Mouse (Mus musculus): ENCODE data around the gene Ptpa. TPM values are rescaled to one million over a fixed set of nuclear protein-coding genes. Genes with fewer than 3 reads are reported as not detected.
A peak's percentile ranks its signal among the peaks of the same experiment; 100 is the strongest.
"Not testable (repeated sequence)": the region's sequence is repeated elsewhere in the genome, so short reads cannot be mapped to it uniquely, and the experiment has no call there.

Gene Ptpa
- polyA plus RNA-seq, 1 experiment from 2014 or later = 140 TPM

GRCm38 (mm10) chr2:30407778-30408177 is 8.1 kb upstream of the Ptpa start:
- H3K4me3 ChIP-seq = no peak overlapping the region
- no peaks in the 10 kb centered on the region for H3K27me3 ChIP-seq (ENCODE audit: insufficient read depth, poor library complexity, severe bottlenecking)
- H3K9me3 ChIP-seq = no peaks in the 10 kb centered on the region
- no peak overlapping the region for H3K27ac ChIP-seq
- no peak for DNase-seq (ENCODE audit: low spot score)
- peaks cover 7% of the 10 kb centered on the region; the same call in 1 of the 2 replicates for H3K4me1 ChIP-seq
- H3K36me3 ChIP-seq = peaks cover 92% of the 10 kb centered on the region
- 83% methylated on average over 10 of the region's 10 CpGs for WGBS

- H3K27ac ChIP-seq = no peak overlapping the region
- no peaks in the 10 kb centered on the region for H3K27me3 ChIP-seq (ENCODE audit: insufficient read depth, poor library complexity, severe bottlenecking)
- peaks cover 91% of the 10 kb centered on the region for H3K36me3 ChIP-seq
- no peak overlapping the region for H3K4me3 ChIP-seq
- H3K9me3 ChIP-seq = no peaks in the 10 kb centered on the region
- H3K4me1 ChIP-seq = peaks cover 12% of the 10 kb centered on the region
- no peak for DNase-seq (ENCODE audit: low spot score)
- 80% methylated on average over 8 of the region's 8 CpGs for WGBS
These were observed 7.3 kb upstream of the Ptpa start for GRCm38 (mm10) chr2:30408452-30409100.

GRCm38 (mm10) chr2:30409454-30410176 is 6.2 kb upstream of the Ptpa start:
- DNase-seq (ENCODE audit: low spot score) = no peak
- H3K27ac ChIP-seq = peak overlapping the region; percentile 50; the same call in 1 of the 2 replicates
- 81% methylated on average over 5 of the region's 5 CpGs for WGBS
- H3K4me3 ChIP-seq = no peak overlapping the region
- no peaks in the 10 kb centered on the region for H3K27me3 ChIP-seq (ENCODE audit: insufficient read depth, poor library complexity, severe bottlenecking)
- H3K36me3 ChIP-seq = peaks cover 84% of the 10 kb centered on the region
- no peaks in the 10 kb centered on the region for H3K9me3 ChIP-seq
- peaks cover 19% of the 10 kb centered on the region for H3K4me1 ChIP-seq

DNA sequence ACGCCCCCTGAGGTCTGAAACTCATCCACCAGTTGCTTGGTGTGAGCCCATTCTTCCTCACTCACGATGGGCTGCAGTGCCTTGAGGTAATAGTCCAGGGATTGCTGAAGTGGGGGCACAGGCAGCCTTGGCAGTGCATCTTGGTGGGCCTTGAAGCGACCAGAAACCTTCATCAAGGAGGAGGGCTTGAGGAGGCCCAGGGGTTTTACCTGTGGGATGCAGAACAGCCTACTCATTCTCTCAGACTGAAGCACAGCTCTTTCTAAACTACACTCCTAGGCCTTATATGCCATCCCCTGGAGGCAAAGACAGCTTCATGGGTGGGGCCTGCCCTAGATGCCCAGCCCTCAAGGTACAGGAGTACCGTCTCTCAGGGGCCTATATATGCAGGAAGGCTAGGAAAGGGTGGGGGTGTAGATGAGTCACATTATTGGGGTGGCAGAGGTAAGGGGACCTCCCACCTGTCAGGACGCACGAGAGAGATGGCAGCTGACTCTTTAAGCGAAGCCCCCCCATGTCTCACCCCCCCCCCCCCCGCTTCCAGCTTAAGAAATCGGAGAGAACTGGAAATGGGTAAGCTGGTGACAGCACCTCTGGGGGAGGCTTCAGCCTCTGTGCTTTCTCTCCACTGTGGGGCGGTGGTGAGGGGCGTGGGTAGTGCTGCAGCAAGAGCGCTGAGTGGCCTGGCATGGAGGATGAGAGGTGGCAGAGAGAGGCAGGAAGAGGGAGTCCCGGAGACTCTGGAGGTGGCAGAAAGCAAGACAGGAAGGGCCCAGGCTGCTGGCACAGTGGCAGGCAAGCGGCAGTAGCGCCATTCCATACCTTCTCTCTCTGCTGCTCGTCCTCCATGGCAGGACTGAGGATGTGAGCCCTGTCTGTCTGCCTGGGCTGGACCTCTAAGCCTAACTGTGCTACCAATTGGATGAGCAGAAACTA is 2.5 kb upstream of the Ptpa start:
- peaks cover 47% of the 10 kb centered on the region for H3K36me3 ChIP-seq
- peaks cover 37% of the 10 kb centered on the region for H3K4me1 ChIP-seq
- H3K27me3 ChIP-seq (ENCODE audit: insufficient read depth, poor library complexity, severe bottlenecking) = no peaks in the 10 kb centered on the region
- no peaks in the 10 kb centered on the region for H3K9me3 ChIP-seq
- no peak overlapping the region for H3K4me3 ChIP-seq
- WGBS = 77% methylated on average over 16 of the region's 16 CpGs
- no peak for DNase-seq (ENCODE audit: low spot score)
- H3K27ac ChIP-seq = no peak overlapping the region

GRCm38 (mm10) chr2:30414101-30414500 is 1.7 kb upstream of the Ptpa start:
- no peaks in the 10 kb centered on the region for H3K9me3 ChIP-seq
- H3K36me3 ChIP-seq = peaks cover 39% of the 10 kb centered on the region
- H3K4me3 ChIP-seq = peak overlapping the region; percentile 94; the same call in 1 of the 2 replicates
- H3K27me3 ChIP-seq (ENCODE audit: insufficient read depth, poor library complexity, severe bottlenecking) = no peaks in the 10 kb centered on the region
- WGBS = 96% methylated on average over 4 of the region's 4 CpGs
- no peak overlapping the region for H3K27ac ChIP-seq
- DNase-seq (ENCODE audit: low spot score) = no peak
- peaks cover 45% of the 10 kb centered on the region for H3K4me1 ChIP-seq

- Histone ChIP-seq H3K9me3 (no peaks in the 10 kb centered on the region), H3K36me3 (peaks cover 33% of the 10 kb centered on the region), H3K4me1 (peaks cover 46% of the 10 kb centered on the region), H3K27me3 (ENCODE audit: insufficient read depth, poor library complexity, severe bottlenecking) (no peaks in the 10 kb centered on the region), H3K4me3 (peak overlapping the region; percentile 94), H3K27ac (peak overlapping the region; percentile 98)
- no peak for DNase-seq (ENCODE audit: low spot score)
- whole genome bisulfite sequencing = 48% methylated on average over 5 of the region's 5 CpGs
These were observed 1.2 kb upstream of the Ptpa start for GRCm38 (mm10) chr2:30414681-30415080.

DNA sequence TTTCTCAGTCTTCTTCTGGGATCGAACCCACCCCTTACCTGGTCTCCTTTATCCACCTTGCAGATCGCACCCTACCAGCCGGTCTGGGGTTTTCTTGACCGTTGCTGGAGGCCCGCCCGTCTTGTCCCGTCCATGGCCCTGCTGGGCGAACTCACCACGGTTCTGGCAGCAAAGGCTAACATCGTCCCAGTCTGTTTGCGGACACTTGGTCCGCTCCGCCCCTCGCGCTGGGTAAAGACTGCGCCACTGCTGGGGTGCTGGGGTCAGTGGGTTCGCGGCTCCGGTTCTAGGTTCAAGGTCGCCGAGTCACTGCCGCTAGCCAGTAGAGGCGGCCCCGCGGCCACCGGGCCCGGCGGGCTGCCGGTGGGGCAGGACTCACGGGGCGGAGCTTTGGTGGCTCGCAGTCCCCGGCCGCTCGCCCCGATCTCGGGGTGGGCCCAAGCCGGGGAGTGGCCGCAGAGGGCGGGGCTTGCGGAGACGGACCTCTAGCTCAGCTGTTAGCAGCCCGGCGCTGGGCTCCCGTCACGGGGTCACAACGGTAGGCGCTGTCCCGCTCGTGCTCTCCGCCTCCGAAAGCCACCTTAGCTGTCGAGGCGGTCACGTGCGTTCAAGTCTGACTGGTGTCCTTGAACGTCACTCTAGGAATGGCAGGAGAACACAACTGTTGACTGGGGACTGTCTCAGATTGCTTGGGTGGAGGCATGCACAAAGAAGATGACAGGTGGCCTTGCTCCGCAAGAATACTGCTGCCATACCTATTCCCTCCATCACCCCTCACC is 493 bp upstream of the Ptpa start, which contains the start of gene Crat:
TSS of gene Crat (minus strand) at position 657 of the 779 bp plus-strand sequence.
- no peaks in the 10 kb centered on the region for H3K27me3 ChIP-seq (ENCODE audit: insufficient read depth, poor library complexity, severe bottlenecking)
- peak; percentile 94 for DNase-seq (ENCODE audit: low spot score)
- peaks cover 46% of the 10 kb centered on the region for H3K4me1 ChIP-seq
- H3K9me3 ChIP-seq = no peaks in the 10 kb centered on the region
- peaks cover 28% of the 10 kb centered on the region for H3K36me3 ChIP-seq
- WGBS = under 1% methylated on average over 58 of the region's 58 CpGs
- peak within 1 kb of the TSS; percentile 98 for H3K27ac ChIP-seq
- peak within 1 kb of the TSS; percentile 94 for H3K4me3 ChIP-seq

DNA sequence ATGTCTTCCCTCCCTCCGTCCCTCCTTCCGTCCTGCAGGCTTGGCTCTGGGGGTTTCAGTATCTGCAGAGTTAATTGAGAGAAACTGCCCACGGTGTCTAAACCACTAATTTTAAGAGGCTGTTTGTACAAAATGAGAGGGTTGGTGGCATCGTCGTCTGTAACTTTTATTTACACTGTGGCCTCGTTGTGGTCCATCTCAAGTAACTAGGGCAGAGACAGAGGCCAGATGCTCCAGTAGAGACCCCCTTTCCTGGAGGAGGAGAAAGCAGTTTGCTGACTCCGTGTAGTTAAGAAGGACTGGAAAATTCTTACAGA is 768 bp downstream of the Ptpa start:
- under 1% methylated on average over 7 of the region's 7 CpGs for WGBS
- H3K4me1 ChIP-seq = peaks cover 47% of the 10 kb centered on the region
- peak overlapping the region; percentile 98 for H3K27ac ChIP-seq
- no peak for DNase-seq (ENCODE audit: low spot score)
- H3K27me3 ChIP-seq (ENCODE audit: insufficient read depth, poor library complexity, severe bottlenecking) = no peaks in the 10 kb centered on the region
- H3K9me3 ChIP-seq = no peaks in the 10 kb centered on the region
- H3K4me3 ChIP-seq = peak overlapping the region; percentile 94
- H3K36me3 ChIP-seq = peaks cover 20% of the 10 kb centered on the region

DNA sequence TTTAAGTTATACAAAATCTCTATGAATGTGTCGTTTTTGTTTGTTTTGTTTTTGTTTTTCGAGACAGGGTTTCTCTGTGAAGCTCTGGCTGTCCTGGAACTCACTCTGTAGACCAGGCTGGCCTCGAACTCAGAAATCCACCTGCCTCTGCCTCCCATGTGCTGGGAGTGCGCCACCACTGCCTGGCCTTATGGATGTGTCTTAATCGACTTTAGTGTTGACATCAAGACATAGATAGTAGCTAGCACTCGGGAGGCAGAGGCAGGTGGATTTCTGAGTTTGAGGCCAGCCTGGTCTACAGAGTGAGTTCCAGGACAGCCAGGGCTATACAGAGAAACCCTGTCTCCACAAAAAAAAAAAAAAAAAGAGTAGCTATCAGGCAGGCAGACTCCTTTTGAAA is 1.3 kb downstream of the Ptpa start:
- not testable (repeated sequence) for H3K9me3 ChIP-seq; H3K4me3 ChIP-seq; H3K27me3 ChIP-seq (ENCODE audit: insufficient read depth, poor library complexity, severe bottlenecking); DNase-seq (ENCODE audit: low spot score); H3K27ac ChIP-seq
- 74% methylated on average over 6 of the region's 6 CpGs for WGBS
- Histone ChIP-seq H3K4me1 (peaks cover 47% of the 10 kb centered on the region), H3K36me3 (peaks cover 15% of the 10 kb centered on the region)

- Histone ChIP-seq H3K27ac (peak overlapping the region; percentile 60; the same call in 1 of the 2 replicates), H3K9me3 (no peaks in the 10 kb centered on the region), H3K36me3 (peaks cover 12% of the 10 kb centered on the region), H3K27me3 (ENCODE audit: insufficient read depth, poor library complexity, severe bottlenecking) (no peaks in the 10 kb centered on the region), H3K4me1 (peaks cover 47% of the 10 kb centered on the region), H3K4me3 (no peak overlapping the region)
- 77% methylated on average over 5 of the region's 5 CpGs for WGBS
- DNase-seq (ENCODE audit: low spot score) = no peak
These were observed 1.8 kb downstream of the Ptpa start for GRCm38 (mm10) chr2:30417595-30418165.

DNA sequence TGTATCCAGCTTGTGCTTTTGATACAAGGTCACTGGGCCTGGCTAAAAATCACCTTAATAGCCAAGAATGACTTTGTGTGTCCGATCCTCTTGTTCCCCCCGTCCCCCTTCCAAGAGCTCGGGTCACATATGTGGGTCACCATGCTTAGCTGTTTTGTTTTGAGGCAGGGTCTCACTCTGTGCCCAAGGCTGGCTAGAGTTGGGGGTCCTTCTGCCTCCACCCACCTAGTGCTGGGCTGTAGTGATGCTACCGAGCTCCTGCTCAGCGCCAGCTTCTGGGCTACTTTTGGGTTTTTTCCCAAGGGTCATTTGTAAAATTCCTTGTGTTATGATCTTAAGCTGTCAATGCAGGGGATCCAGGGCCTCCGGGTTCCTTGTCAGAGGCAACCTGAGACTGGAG is 2.4 kb downstream of the Ptpa start:
- H3K4me3 ChIP-seq = 0 out of 2 replicates have a peak overlapping the region, but pooled peaks have one; percentile 22
- H3K9me3 ChIP-seq = no peaks in the 10 kb centered on the region
- no peak for DNase-seq (ENCODE audit: low spot score)
- H3K27ac ChIP-seq = peak overlapping the region; percentile 60
- no peaks in the 10 kb centered on the region for H3K27me3 ChIP-seq (ENCODE audit: insufficient read depth, poor library complexity, severe bottlenecking)
- WGBS = 76% methylated on average over 6 of the region's 6 CpGs
- H3K36me3 ChIP-seq = peaks cover 10% of the 10 kb centered on the region
- peaks cover 45% of the 10 kb centered on the region for H3K4me1 ChIP-seq

GRCm38 (mm10) chr2:30419112-30419511 is 3.3 kb downstream of the Ptpa start:
- Histone ChIP-seq H3K27me3 (ENCODE audit: insufficient read depth, poor library complexity, severe bottlenecking) (no peaks in the 10 kb centered on the region), H3K9me3 (no peaks in the 10 kb centered on the region), H3K36me3 (peaks cover 7% of the 10 kb centered on the region), H3K4me1 (peaks cover 37% of the 10 kb centered on the region), H3K27ac (peak overlapping the region; percentile 77), H3K4me3 (peak overlapping the region; percentile 22; the same call in 1 of the 2 replicates)
- no peak for DNase-seq (ENCODE audit: low spot score)
- 36% methylated on average over 10 of the region's 10 CpGs for WGBS

Measured in heart, embryonic 10.5 days (tissue).